Mouse (Mus musculus): ENCODE data around the gene Vmn1r17. TPM values are rescaled to one million over a fixed set of nuclear protein-coding genes. Genes with fewer than 3 reads are reported as not detected.

Vmn1r17 gene
- polyA plus RNA-seq, 2 experiments, result not detected

DNA sequence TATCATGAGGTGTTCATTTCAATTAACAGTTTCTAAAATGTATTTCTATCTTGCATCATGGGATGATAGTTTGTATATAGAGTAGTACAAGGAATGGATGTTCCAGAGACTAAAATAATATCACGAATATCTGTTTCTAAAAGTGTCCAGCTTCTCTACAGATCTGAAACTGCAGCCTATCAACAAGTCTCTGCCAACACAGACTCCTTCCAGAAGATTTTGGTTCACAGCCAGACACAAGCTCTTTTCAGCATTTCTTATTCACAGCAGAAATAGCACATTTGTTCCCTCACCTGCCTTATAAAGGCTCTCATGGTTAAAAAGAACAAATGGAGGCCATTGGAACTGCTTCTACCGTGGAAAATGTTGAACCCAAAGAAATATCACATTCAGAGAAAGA lies 6.7 kb downstream of the Vmn1r17 start:
- Histone ChIP-seq H3K4me1 (replicated peaks; ENCODE audit: control insufficient read depth in 2 of 2, insufficient read depth in 2 of 2, low read length in 1 of 2) (no peaks in the 10 kb centered on the region), H3K27ac (no peak overlapping the region), H3K4me3 (ENCODE audit: insufficient read depth in 1 of 2, low read depth in 2 of 2, low read length in 2 of 2) (no peak overlapping the region), H3K4me2 (ENCODE audit: low read depth) (no peak overlapping the region), H3K27me3 (ENCODE audit: control insufficient read depth, insufficient read depth, low read length) (no peaks in the 10 kb centered on the region), H3K36me3 (replicated peaks; ENCODE audit: control insufficient read depth, insufficient read depth, low read depth) (no peaks in the 10 kb centered on the region), H3K9me3 (ENCODE audit: control insufficient read depth, low read length) (no peaks in the 10 kb centered on the region), H3K9ac (replicated peaks) (no peak overlapping the region)
- DNase-seq (ENCODE audit: low read depth in 3 of 3, low spot score in 3 of 3) (no peak), ATAC-seq (ENCODE audit: insufficient read depth) (no peak)
- TF ChIP-seq EP300 (IDR thresholded peaks at IDR 0.05; ENCODE audit: low read depth) (no peak), CTCF (IDR thresholded peaks at IDR 0.05; ENCODE audit: low read depth) (no peak)
- 51% methylated on average over 2 of the region's 2 CpGs for WGBS (ENCODE audit: insufficient replicate concordance)

DNA sequence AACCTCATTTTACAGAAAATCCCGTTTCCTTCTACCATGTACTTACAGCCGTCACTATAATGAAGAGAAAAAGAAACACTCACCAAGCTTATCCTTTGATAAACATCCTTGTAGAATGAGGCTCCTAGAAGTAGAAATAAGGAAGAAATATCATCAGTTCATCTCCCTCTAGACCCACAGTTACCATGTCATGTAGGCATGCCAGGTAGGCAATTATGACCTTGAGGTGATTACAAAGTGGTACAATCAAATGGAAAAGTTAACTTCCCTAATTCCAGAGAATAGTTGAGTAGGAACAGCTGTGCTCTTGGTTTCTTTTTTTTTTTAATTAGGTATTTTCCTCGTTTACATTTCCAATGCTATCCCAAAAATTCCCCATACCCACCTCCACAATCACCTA lies 34.1 kb downstream of the Vmn1r17 start, which contains the start of gene Vmn1r16:
Vmn1r16 (minus strand) TSS at position 101 of the 400 bp plus-strand sequence.
- H3K4me3 ChIP-seq (ENCODE audit: insufficient read depth in 1 of 2, low read depth in 2 of 2, low read length in 2 of 2), result no peak within 1 kb of the TSS
- ATAC-seq (ENCODE audit: insufficient read depth) (no peak), DNase-seq (ENCODE audit: low read depth in 3 of 3, low spot score in 3 of 3) (no peak)
- 39% methylated on average over 3 of the region's 3 CpGs for WGBS (ENCODE audit: insufficient replicate concordance)
- no peak within 1 kb of the TSS for H3K9ac ChIP-seq (replicated peaks)
- no peaks in the 10 kb centered on the region for H3K27me3 ChIP-seq (ENCODE audit: control insufficient read depth, insufficient read depth, low read length)
- H3K27ac ChIP-seq, result no peak within 1 kb of the TSS
- TF ChIP-seq EP300 (IDR thresholded peaks at IDR 0.05; ENCODE audit: low read depth), result no peak
- TF ChIP-seq CTCF (IDR thresholded peaks at IDR 0.05; ENCODE audit: low read depth), result no peak
- H3K36me3 ChIP-seq (replicated peaks; ENCODE audit: control insufficient read depth, insufficient read depth, low read depth), result no peaks in the 10 kb centered on the region
- no peak within 1 kb of the TSS for H3K4me2 ChIP-seq (ENCODE audit: low read depth)
- H3K9me3 ChIP-seq (ENCODE audit: control insufficient read depth, low read length), result no peaks in the 10 kb centered on the region
- no peaks in the 10 kb centered on the region for H3K4me1 ChIP-seq (replicated peaks; ENCODE audit: control insufficient read depth in 2 of 2, insufficient read depth in 2 of 2, low read length in 1 of 2)

- Histone ChIP-seq H3K27ac (no peak overlapping the region), H3K4me3 (ENCODE audit: insufficient read depth in 1 of 2, low read depth in 2 of 2, low read length in 2 of 2) (no peak overlapping the region), H3K4me2 (ENCODE audit: low read depth) (no peak overlapping the region), H3K4me1 (replicated peaks; ENCODE audit: control insufficient read depth in 2 of 2, insufficient read depth in 2 of 2, low read length in 1 of 2) (no peaks in the 10 kb centered on the region), H3K9me3 (ENCODE audit: control insufficient read depth, low read length) (no peaks in the 10 kb centered on the region), H3K36me3 (replicated peaks; ENCODE audit: control insufficient read depth, insufficient read depth, low read depth) (no peaks in the 10 kb centered on the region), H3K27me3 (ENCODE audit: control insufficient read depth, insufficient read depth, low read length) (no peaks in the 10 kb centered on the region), H3K9ac (replicated peaks) (no peak overlapping the region)
- TF ChIP-seq CTCF (IDR thresholded peaks at IDR 0.05; ENCODE audit: low read depth) (no peak), EP300 (IDR thresholded peaks at IDR 0.05; ENCODE audit: low read depth) (no peak)
- DNase-seq (ENCODE audit: low read depth in 3 of 3, low spot score in 3 of 3), result no peak
- no peak for ATAC-seq (ENCODE audit: insufficient read depth)
These were observed 37.4 kb downstream of the Vmn1r17 start for GRCm38 (mm10) chr6:57326176-57326575.

Other genes with a start within 250 kb of the Vmn1r17 start
- gene Vmn1r11, start 230.3 kb downstream of the Vmn1r17 start, polyA plus RNA-seq (2012; rRNA removed), result not detected in 2 replicates
- gene Vmn1r11, start 230.3 kb downstream of the Vmn1r17 start, polyA plus RNA-seq (2014; fragmentation: Nextera tagmentation; extraction: Ambion mirVana), result not detected in 2 replicates
- gene Vmn1r12, start 206.8 kb downstream of the Vmn1r17 start, polyA plus RNA-seq (2012; rRNA removed), result not detected in 2 replicates
- not detected in 2 replicates for gene Vmn1r12, start 206.8 kb downstream of the Vmn1r17 start, polyA plus RNA-seq (2014; fragmentation: Nextera tagmentation; extraction: Ambion mirVana)
- gene Vmn1r13, start 160.4 kb downstream of the Vmn1r17 start, polyA plus RNA-seq (2012; rRNA removed), result not detected in 2 replicates
- gene Vmn1r13, start 160.4 kb downstream of the Vmn1r17 start, polyA plus RNA-seq (2014; fragmentation: Nextera tagmentation; extraction: Ambion mirVana), result not detected in 2 replicates
- gene Vmn1r14, start 132.0 kb downstream of the Vmn1r17 start, polyA plus RNA-seq (2012; rRNA removed), result not detected in 2 replicates
- not detected in 2 replicates for gene Vmn1r14, start 132.0 kb downstream of the Vmn1r17 start, polyA plus RNA-seq (2014; fragmentation: Nextera tagmentation; extraction: Ambion mirVana)
- gene Vmn1r15, start 105.8 kb downstream of the Vmn1r17 start, polyA plus RNA-seq (2012; rRNA removed), result not detected in 2 replicates
- not detected in 2 replicates for gene Vmn1r15, start 105.8 kb downstream of the Vmn1r17 start, polyA plus RNA-seq (2014; fragmentation: Nextera tagmentation; extraction: Ambion mirVana)
- gene Vmn1r16, start 34.2 kb downstream of the Vmn1r17 start, polyA plus RNA-seq (2012; rRNA removed), result not detected in 2 replicates
- gene Vmn1r16, start 34.2 kb downstream of the Vmn1r17 start, polyA plus RNA-seq (2014; fragmentation: Nextera tagmentation; extraction: Ambion mirVana), result not detected in 2 replicates
- not detected in 2 replicates for gene Vmn1r18, start 32.1 kb upstream of the Vmn1r17 start, polyA plus RNA-seq (2012; rRNA removed)
- not detected in 2 replicates for gene Vmn1r18, start 32.1 kb upstream of the Vmn1r17 start, polyA plus RNA-seq (2014; fragmentation: Nextera tagmentation; extraction: Ambion mirVana)
- gene Vmn1r19, start 40.1 kb upstream of the Vmn1r17 start, polyA plus RNA-seq (2012; rRNA removed), result not detected in 2 replicates
- not detected in 2 replicates for gene Vmn1r19, start 40.1 kb upstream of the Vmn1r17 start, polyA plus RNA-seq (2014; fragmentation: Nextera tagmentation; extraction: Ambion mirVana)
- not detected in 2 replicates for gene Vmn1r20, start 65.2 kb upstream of the Vmn1r17 start, polyA plus RNA-seq (2012; rRNA removed)
- not detected in 2 replicates for gene Vmn1r20, start 65.2 kb upstream of the Vmn1r17 start, polyA plus RNA-seq (2014; fragmentation: Nextera tagmentation; extraction: Ambion mirVana)
- 1.6 and 4.5 TPM in 2 replicates for gene Ppm1k, start 171.7 kb upstream of the Vmn1r17 start, polyA plus RNA-seq (2012; rRNA removed)
- 2.8 and 3.3 TPM in 2 replicates for gene Ppm1k, start 171.7 kb upstream of the Vmn1r17 start, polyA plus RNA-seq (2014; fragmentation: Nextera tagmentation; extraction: Ambion mirVana)
- gene Herc6, start 217.3 kb upstream of the Vmn1r17 start, polyA plus RNA-seq (2012; rRNA removed), result 1.3 and 2.3 TPM in 2 replicates
- gene Herc6, start 217.3 kb upstream of the Vmn1r17 start, polyA plus RNA-seq (2014; fragmentation: Nextera tagmentation; extraction: Ambion mirVana), result 2.7 and 3.7 TPM in 2 replicates

All from liver, embryonic 14.5 days (tissue).